Mouse (Mus musculus) lung, adult 2 months (tissue): Measurements from ENCODE around the gene Bhlha15. TPM values are rescaled to one million over a fixed set of nuclear protein-coding genes. Genes with fewer than 3 reads are reported as not detected.

Experiments
- DNase-seq: peaks from one replicate; pipeline ENCODE4 v3.0.0; 2022
- H3K4me1 ChIP-seq: fragments of 200-500 bp; 2 replicates; pipeline ENCODE4 v1.6.1; 2011; ENCODE audit warnings: low read length; ENCODE audit not compliant: control insufficient read depth, insufficient read depth
- H3K4me3 ChIP-seq: fragments of 200-500 bp; replicated peaks from 2 replicates; pipeline ENCODE3; 2011; ENCODE audit warnings: low read depth, mild to moderate bottlenecking, control low read depth, low read length; ENCODE audit errors: extremely low read depth
- CTCF ChIP-seq: fragments of 200-500 bp; IDR thresholded peaks from 2 replicates; pipeline ENCODE4 v1.5.1; 2011; ENCODE audit warnings: mild to moderate bottlenecking, low read length, control low read depth; ENCODE audit not compliant: insufficient read depth
- POLR2A ChIP-seq: fragments of 200-500 bp; IDR thresholded peaks from 2 replicates; pipeline ENCODE4 v1.6.1; 2011; ENCODE audit warnings: low read depth, mild to moderate bottlenecking, control low read depth, low read length, borderline replicate concordance; ENCODE audit errors: extremely low read depth
- WGBS: fragments of 180-500 bp; shearing (Covaris S2); methylation state at CpG from one replicate; pipeline ENCODE4 v1.1.7; 2018; 5-methylcytosine and 5-hydroxymethylcytosine counted together
- polyA plus RNA-seq: library from polyadenylated mRNA; depleted of rRNA; stranded (reverse); fragments of >200 nt; gene quantifications from 2 replicates; pipeline ENCODE4 v1.2.3, GENCODE M21; 2012; rRNA removed

Gene Bhlha15
- 1.1 and 1.6 TPM in 2 replicates for polyA plus RNA-seq

DNA sequence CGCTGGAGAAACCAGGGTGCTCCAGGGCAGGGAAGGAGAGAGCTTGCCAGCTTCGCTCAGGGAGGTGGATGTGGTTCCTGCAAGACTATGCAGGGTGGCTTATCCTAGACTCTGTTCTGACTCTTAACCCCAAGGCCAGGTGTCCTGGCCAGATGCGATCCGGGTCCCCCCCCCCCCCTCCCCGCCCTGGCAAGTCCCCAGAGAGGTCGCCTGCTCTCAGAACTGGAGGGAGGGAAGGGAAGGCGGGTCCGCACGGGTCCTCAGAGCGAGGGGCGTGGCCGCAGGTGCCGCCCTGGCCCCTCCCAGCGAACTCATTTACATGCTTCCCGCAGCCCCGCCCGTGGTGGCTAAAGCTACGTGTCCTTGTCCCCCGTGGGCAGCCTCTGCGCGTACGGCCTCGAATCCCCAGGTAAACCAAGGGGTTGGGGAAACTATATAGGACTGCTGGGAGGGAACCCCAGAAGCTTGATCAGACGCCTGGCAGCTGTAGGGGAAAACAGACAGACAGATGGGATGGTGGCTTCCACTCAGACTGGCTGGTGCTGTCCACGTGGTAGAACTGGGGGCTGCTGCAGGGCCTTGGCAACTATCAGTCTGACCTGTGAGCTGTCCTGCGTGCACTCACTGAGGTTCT, at the start of gene Bhlha15:
TSS of gene Bhlha15 (plus strand) at position 337 of the 634 bp plus-strand sequence.
- peak; percentile 66 for DNase-seq
- H3K4me3 ChIP-seq = peak within 1 kb of the TSS; percentile 46

GRCm38 (mm10) chr5:144143531-144143930, 46.6 kb upstream of the Bhlha15 start:
- TF ChIP-seq CTCF (no peak), POLR2A (no peak)
- Histone ChIP-seq H3K4me1 (no peaks in the 10 kb centered on the region), H3K4me3 (no peak overlapping the region)
- WGBS = 89% methylated on average over 5 of the region's 5 CpGs
- DNase-seq = no peak

More for the DNA sequence above, at the start of gene Bhlha15:
- H3K4me1 ChIP-seq = no peaks in the 10 kb centered on the region
- WGBS = 5% methylated on average over 25 of the region's 26 CpGs
- no peak for TF ChIP-seq CTCF
- TF ChIP-seq POLR2A = no peak

GRCm38 (mm10) chr5:144146898-144147297, 43.2 kb upstream of the Bhlha15 start:
- no peak overlapping the region for H3K4me3 ChIP-seq
- no peaks in the 10 kb centered on the region for H3K4me1 ChIP-seq

GRCm38 (mm10) chr5:144149530-144149929, 40.6 kb upstream of the Bhlha15 start:
- no peak for DNase-seq
- WGBS = 93% methylated on average over 4 of the region's 4 CpGs
- H3K4me3 ChIP-seq = no peak overlapping the region
- no peaks in the 10 kb centered on the region; the same call in 1 of the 2 replicates for H3K4me1 ChIP-seq
- no peak for TF ChIP-seq CTCF
- no peak for TF ChIP-seq POLR2A

More at GRCm38 (mm10) chr5:144146898-144147297, 43.2 kb upstream of the Bhlha15 start:
- no peak for TF ChIP-seq POLR2A
- TF ChIP-seq CTCF = no peak
- DNase-seq = no peak

GRCm38 (mm10) chr5:144151270-144151669, 38.8 kb upstream of the Bhlha15 start:
- WGBS = 69% methylated on average over 4 of the region's 4 CpGs
- TF ChIP-seq CTCF (no peak), POLR2A (no peak)
- Histone ChIP-seq H3K4me1 (no peaks in the 10 kb centered on the region; the same call in 1 of the 2 replicates), H3K4me3 (no peak overlapping the region)
- no peak for DNase-seq

DNA sequence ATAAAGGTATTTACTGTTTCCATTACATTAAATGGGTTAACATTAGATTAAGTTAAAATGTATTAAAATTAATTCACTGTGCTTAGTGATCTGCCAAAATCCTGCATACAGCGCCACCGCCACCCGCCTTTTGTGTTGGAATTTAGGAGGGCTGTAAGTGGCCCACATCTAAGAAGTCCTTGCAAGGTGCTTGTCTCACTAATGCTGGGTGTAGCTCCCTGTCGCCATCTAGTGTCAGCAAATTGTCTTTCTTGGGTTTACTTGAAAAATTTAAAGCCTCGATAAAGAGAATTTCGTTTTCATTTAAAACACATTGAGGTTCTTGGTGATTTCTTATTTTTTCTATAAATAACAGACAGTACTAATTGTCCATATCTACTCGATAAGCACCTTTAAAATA, 35.6 kb upstream of the Bhlha15 start:
- DNase-seq = peak; percentile 55
- TF ChIP-seq POLR2A (no peak), CTCF (peak; percentile 46)
- Histone ChIP-seq H3K4me3 (no peak overlapping the region), H3K4me1 (peaks cover 17% of the 10 kb centered on the region)
- WGBS = 15% methylated on average over 7 of the region's 7 CpGs

- peak; percentile 68 for DNase-seq
- 19% methylated on average over 4 of the region's 4 CpGs for WGBS
- H3K4me1 ChIP-seq = peaks cover 17% of the 10 kb centered on the region
- TF ChIP-seq CTCF (no peak), POLR2A (0 out of 2 replicates have a peak, but pooled peaks have one; percentile 26)
- no peak overlapping the region for H3K4me3 ChIP-seq
Observed at GRCm38 (mm10) chr5:144158604-144159003, 31.5 kb upstream of the Bhlha15 start.

GRCm38 (mm10) chr5:144159137-144159536, 30.9 kb upstream of the Bhlha15 start:
- WGBS = 75% methylated on average over 8 of the region's 8 CpGs
- DNase-seq = no peak
- TF ChIP-seq CTCF (no peak), POLR2A (no peak)
- peaks cover 17% of the 10 kb centered on the region for H3K4me1 ChIP-seq
- H3K4me3 ChIP-seq = no peak overlapping the region

DNA sequence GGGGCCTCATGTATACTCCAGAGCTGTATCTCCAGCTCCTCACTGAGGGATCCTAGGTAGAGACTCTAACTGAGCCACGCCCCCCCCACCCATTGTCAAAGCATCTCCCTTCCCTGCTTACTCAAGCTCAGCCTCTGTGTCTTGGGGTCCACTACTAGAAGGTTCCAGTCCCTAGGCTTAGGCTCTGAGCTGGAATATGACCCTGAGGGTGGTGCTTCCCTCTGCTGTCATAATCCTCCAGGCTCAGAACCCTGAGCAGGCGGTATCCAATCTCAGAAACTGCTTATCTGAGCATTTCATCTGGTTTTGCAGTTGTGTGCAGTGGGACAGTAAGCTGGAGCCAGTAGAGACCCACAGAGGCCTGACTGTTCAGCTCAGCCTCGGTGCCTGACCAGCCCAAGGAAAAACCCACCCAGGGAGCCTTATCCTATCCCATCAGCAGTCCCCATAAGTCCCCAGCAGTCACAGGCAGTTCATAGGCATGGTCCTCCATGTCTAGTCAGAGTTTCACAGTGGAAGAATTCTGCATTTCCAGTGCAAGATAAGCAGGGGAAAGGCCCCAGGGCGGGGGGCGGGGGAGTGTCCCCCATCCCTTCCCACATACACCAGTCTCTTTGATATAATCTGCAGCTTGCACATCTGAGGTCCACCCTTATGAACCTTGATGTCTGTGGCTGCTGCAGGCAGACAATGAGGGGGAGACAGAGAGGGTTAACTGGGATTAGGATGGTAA, 27.8 kb upstream of the Bhlha15 start:
- WGBS = 92% methylated on average over 5 of the region's 5 CpGs
- DNase-seq = no peak
- TF ChIP-seq POLR2A (no peak), CTCF (no peak)
- Histone ChIP-seq H3K4me3 (no peak overlapping the region), H3K4me1 (peaks cover 12% of the 10 kb centered on the region)
